Mouse (Mus musculus): ENCODE measurements around the gene Prok1. TPM values are rescaled to one million over a fixed set of nuclear protein-coding genes. Genes with fewer than 3 reads are reported as not detected.

Prok1 gene
- polyA plus RNA-seq, 1 experiment from 2014 or later, result not detected

GRCm38 (mm10) chr3:107249042-107249441 lies 9.5 kb upstream of the Prok1 start:
- H3K9me3 ChIP-seq (ENCODE audit: control insufficient read depth, low read length), result no peaks in the 10 kb centered on the region
- WGBS, result 68% methylated on average over 3 of the region's 3 CpGs
- DNase-seq (ENCODE audit: low spot score) (no peak), ATAC-seq (ENCODE audit: low FRiP score) (no peak)
- H3K36me3 ChIP-seq (ENCODE audit: control insufficient read depth, insufficient read depth, low read length), result no peaks in the 10 kb centered on the region
- H3K4me2 ChIP-seq (replicated peaks; ENCODE audit: low read depth, low read length), result no peak overlapping the region
- H3K9ac ChIP-seq (ENCODE audit: low read depth, low read length), result no peak overlapping the region
- no peaks in the 10 kb centered on the region for H3K27me3 ChIP-seq (ENCODE audit: control insufficient read depth, insufficient read depth, low read length)
- H3K4me1 ChIP-seq (replicated peaks; ENCODE audit: control insufficient read depth, insufficient read depth, low read length), result no peaks in the 10 kb centered on the region
- H3K27ac ChIP-seq (ENCODE audit: low read depth, low read length), result no peak overlapping the region
- no peak overlapping the region for H3K4me3 ChIP-seq (ENCODE audit: low read depth, low read length)

- 80% methylated on average over 6 of the region's 6 CpGs for WGBS
- Histone ChIP-seq H3K27me3 (ENCODE audit: control insufficient read depth, insufficient read depth, low read length) (no peaks in the 10 kb centered on the region), H3K9ac (ENCODE audit: low read depth, low read length) (no peak overlapping the region), H3K36me3 (ENCODE audit: control insufficient read depth, insufficient read depth, low read length) (no peaks in the 10 kb centered on the region), H3K4me1 (replicated peaks; ENCODE audit: control insufficient read depth, insufficient read depth, low read length) (no peaks in the 10 kb centered on the region), H3K27ac (ENCODE audit: low read depth, low read length) (no peak overlapping the region), H3K9me3 (ENCODE audit: control insufficient read depth, low read length) (no peaks in the 10 kb centered on the region), H3K4me3 (ENCODE audit: low read depth, low read length) (no peak overlapping the region), H3K4me2 (replicated peaks; ENCODE audit: low read depth, low read length) (no peak overlapping the region)
- ATAC-seq (ENCODE audit: low FRiP score) (no peak), DNase-seq (ENCODE audit: low spot score) (no peak)
Measured at GRCm38 (mm10) chr3:107246876-107247275, 7.4 kb upstream of the Prok1 start.

DNA sequence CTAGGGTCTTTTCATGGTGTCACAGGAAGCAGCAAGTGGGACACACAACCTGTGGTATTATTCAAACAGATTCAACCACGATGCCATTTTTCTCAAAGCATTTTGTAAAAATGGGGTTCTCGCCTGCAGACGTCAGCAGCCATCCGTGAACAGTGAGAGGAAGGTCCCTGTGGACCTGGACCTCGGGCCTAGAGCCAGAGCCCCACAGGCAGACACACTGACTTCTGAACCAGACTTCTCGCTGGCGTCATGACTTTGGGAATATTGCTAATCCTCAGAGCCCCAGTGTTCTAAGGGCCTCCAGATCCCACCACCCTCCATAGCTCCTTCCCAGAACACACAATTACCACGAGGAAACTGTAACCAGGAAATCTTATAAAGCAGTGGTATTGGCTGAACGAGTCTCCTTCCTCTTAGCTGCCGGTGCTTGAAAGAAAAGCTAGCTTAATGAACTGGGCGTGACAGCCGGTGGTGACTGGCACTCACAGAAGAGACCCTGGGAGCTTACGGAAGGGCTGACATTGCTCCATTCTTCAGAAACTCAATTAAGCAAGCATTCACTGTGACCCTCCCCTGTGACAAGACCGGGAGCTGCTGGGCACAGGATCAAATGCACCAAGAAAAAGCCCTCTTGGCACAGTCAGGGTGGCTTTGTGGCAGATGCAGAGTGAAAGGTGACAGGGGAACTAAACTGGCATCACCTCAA lies 2.0 kb upstream of the Prok1 start:
- no peak overlapping the region for H3K27ac ChIP-seq (ENCODE audit: low read depth, low read length)
- H3K4me3 ChIP-seq (ENCODE audit: low read depth, low read length), result no peak overlapping the region
- no peaks in the 10 kb centered on the region for H3K9me3 ChIP-seq (ENCODE audit: control insufficient read depth, low read length)
- DNase-seq (ENCODE audit: low spot score) (no peak), ATAC-seq (ENCODE audit: low FRiP score) (no peak)
- WGBS, result 52% methylated on average over 14 of the region's 14 CpGs
- no peaks in the 10 kb centered on the region for H3K27me3 ChIP-seq (ENCODE audit: control insufficient read depth, insufficient read depth, low read length)
- H3K9ac ChIP-seq (ENCODE audit: low read depth, low read length), result no peak overlapping the region
- no peaks in the 10 kb centered on the region for H3K36me3 ChIP-seq (ENCODE audit: control insufficient read depth, insufficient read depth, low read length)
- no peaks in the 10 kb centered on the region for H3K4me1 ChIP-seq (replicated peaks; ENCODE audit: control insufficient read depth, insufficient read depth, low read length)
- H3K4me2 ChIP-seq (replicated peaks; ENCODE audit: low read depth, low read length), result no peak overlapping the region

DNA sequence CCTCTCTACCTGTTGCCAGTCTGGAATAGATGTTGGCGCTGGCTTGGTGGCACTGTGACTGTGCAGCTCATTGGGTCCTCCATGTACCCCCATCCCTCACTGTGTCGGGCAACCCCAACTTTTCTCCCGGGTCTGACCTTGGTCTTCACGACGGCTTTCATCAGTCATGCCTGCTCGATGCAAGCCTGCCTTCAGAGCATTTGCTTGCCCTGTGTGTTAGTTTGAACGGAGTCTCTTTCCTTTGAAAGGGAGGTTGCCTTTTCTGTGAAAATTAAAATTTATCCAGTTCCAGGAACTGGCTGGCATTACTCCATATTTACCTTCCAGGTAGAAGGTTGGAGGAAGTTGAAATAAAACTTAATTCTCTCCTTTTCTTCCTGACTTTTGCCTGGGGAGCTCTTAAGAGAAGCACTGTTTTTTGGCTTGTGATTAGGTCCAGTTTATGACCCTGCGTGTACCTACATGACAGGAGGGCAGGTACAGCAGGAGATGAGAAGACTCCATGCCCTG lies 981 bp downstream of the Prok1 start:
- no peak overlapping the region for H3K9ac ChIP-seq (ENCODE audit: low read depth, low read length)
- ATAC-seq (ENCODE audit: low FRiP score), result no peak
- H3K4me1 ChIP-seq (replicated peaks; ENCODE audit: control insufficient read depth, insufficient read depth, low read length), result no peaks in the 10 kb centered on the region
- no peak for DNase-seq (ENCODE audit: low spot score)
- no peak overlapping the region for H3K27ac ChIP-seq (ENCODE audit: low read depth, low read length)
- H3K4me2 ChIP-seq (replicated peaks; ENCODE audit: low read depth, low read length), result no peak overlapping the region
- no peak overlapping the region for H3K4me3 ChIP-seq (ENCODE audit: low read depth, low read length)
- WGBS, result 85% methylated on average over 8 of the region's 8 CpGs
- no peaks in the 10 kb centered on the region for H3K36me3 ChIP-seq (ENCODE audit: control insufficient read depth, insufficient read depth, low read length)
- no peaks in the 10 kb centered on the region for H3K27me3 ChIP-seq (ENCODE audit: control insufficient read depth, insufficient read depth, low read length)
- H3K9me3 ChIP-seq (ENCODE audit: control insufficient read depth, low read length), result no peaks in the 10 kb centered on the region

DNA sequence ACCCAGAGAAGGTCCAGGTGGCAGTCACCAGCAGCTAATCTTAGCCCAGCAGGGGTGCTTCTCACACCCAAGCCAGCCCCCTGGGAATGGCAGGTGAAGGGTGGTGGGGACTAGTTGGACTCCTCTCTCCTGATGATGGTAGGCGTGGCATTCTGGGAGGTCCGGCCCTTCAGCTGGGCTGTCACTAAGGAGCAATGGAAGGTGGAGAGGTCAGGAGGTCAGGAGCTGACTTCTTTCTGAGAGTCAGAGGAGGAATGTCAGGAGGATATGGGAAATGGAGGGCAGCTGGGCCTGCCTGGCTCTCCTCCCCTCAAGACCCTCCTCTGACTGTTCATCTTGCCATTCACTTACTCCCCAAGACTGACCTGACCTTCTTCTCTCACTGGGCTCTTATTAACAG lies 1.5 kb downstream of the Prok1 start:
- Histone ChIP-seq H3K27ac (ENCODE audit: low read depth, low read length) (no peak overlapping the region), H3K9me3 (ENCODE audit: control insufficient read depth, low read length) (no peaks in the 10 kb centered on the region), H3K9ac (ENCODE audit: low read depth, low read length) (no peak overlapping the region), H3K4me2 (replicated peaks; ENCODE audit: low read depth, low read length) (no peak overlapping the region), H3K4me1 (replicated peaks; ENCODE audit: control insufficient read depth, insufficient read depth, low read length) (no peaks in the 10 kb centered on the region), H3K27me3 (ENCODE audit: control insufficient read depth, insufficient read depth, low read length) (no peaks in the 10 kb centered on the region), H3K36me3 (ENCODE audit: control insufficient read depth, insufficient read depth, low read length) (no peaks in the 10 kb centered on the region), H3K4me3 (ENCODE audit: low read depth, low read length) (no peak overlapping the region)
- no peak for ATAC-seq (ENCODE audit: low FRiP score)
- no peak for DNase-seq (ENCODE audit: low spot score)
- 46% methylated on average over 2 of the region's 2 CpGs for whole genome bisulfite sequencing

- H3K4me3 ChIP-seq (ENCODE audit: low read depth, low read length), result no peak overlapping the region
- no peak overlapping the region for H3K9ac ChIP-seq (ENCODE audit: low read depth, low read length)
- no peaks in the 10 kb centered on the region for H3K27me3 ChIP-seq (ENCODE audit: control insufficient read depth, insufficient read depth, low read length)
- DNase-seq (ENCODE audit: low spot score) (no peak), ATAC-seq (ENCODE audit: low FRiP score) (peak; percentile 22; the same call in 1 of the 2 replicates)
- no peak overlapping the region for H3K27ac ChIP-seq (ENCODE audit: low read depth, low read length)
- no peaks in the 10 kb centered on the region for H3K9me3 ChIP-seq (ENCODE audit: control insufficient read depth, low read length)
- whole genome bisulfite sequencing, result 29% methylated on average over 2 of the region's 2 CpGs
- no peaks in the 10 kb centered on the region for H3K4me1 ChIP-seq (replicated peaks; ENCODE audit: control insufficient read depth, insufficient read depth, low read length)
- H3K36me3 ChIP-seq (ENCODE audit: control insufficient read depth, insufficient read depth, low read length), result no peaks in the 10 kb centered on the region
- no peak overlapping the region for H3K4me2 ChIP-seq (replicated peaks; ENCODE audit: low read depth, low read length)
Measured at GRCm38 (mm10) chr3:107233945-107234344, 5.6 kb downstream of the Prok1 start.

GRCm38 (mm10) chr3:107233351-107233813 lies 6.1 kb downstream of the Prok1 start:
- Histone ChIP-seq H3K4me1 (replicated peaks; ENCODE audit: control insufficient read depth, insufficient read depth, low read length) (no peaks in the 10 kb centered on the region), H3K9me3 (ENCODE audit: control insufficient read depth, low read length) (no peaks in the 10 kb centered on the region), H3K27ac (ENCODE audit: low read depth, low read length) (no peak overlapping the region), H3K4me3 (ENCODE audit: low read depth, low read length) (no peak overlapping the region), H3K36me3 (ENCODE audit: control insufficient read depth, insufficient read depth, low read length) (no peaks in the 10 kb centered on the region), H3K27me3 (ENCODE audit: control insufficient read depth, insufficient read depth, low read length) (no peaks in the 10 kb centered on the region), H3K4me2 (replicated peaks; ENCODE audit: low read depth, low read length) (no peak overlapping the region), H3K9ac (ENCODE audit: low read depth, low read length) (no peak overlapping the region)
- peak; percentile 93 for DNase-seq (ENCODE audit: low spot score)
- 9% methylated on average over 11 of the region's 11 CpGs for WGBS
- peak; percentile 52 for ATAC-seq (ENCODE audit: low FRiP score)

GRCm38 (mm10) chr3:107231202-107231601 lies 8.3 kb downstream of the Prok1 start:
- WGBS, result 61% methylated on average over 4 of the region's 4 CpGs
- no peak overlapping the region for H3K27ac ChIP-seq (ENCODE audit: low read depth, low read length)

DNA sequence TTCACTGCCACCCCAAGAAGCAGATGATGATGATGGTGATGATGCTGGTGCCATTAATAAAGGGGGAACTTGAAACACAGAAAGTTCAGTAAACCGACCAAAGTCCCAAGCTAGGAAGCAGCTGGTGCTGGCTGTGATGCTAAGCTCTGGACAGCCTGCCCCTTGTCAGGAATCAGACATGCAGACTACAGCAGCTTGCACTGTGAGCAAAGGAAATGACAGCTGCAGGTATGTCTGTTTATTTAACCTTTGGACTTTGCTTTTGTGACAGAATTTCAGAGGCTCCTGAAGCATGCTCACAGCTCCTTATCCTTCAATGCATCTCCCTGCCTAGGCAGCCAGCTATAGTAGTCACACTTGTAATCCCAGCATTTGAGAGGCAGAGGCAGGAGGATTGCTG lies 9.0 kb downstream of the Prok1 start, which contains the start of gene A630076J17Rik:
Gene A630076J17Rik (plus strand): TSS at position 88 of the 400 bp plus-strand sequence.
- ATAC-seq (ENCODE audit: low FRiP score), result no peak
- no peak within 1 kb of the TSS for H3K4me2 ChIP-seq (replicated peaks; ENCODE audit: low read depth, low read length)
- no peak within 1 kb of the TSS for H3K4me3 ChIP-seq (ENCODE audit: low read depth, low read length)
- no peaks in the 10 kb centered on the region for H3K36me3 ChIP-seq (ENCODE audit: control insufficient read depth, insufficient read depth, low read length)
- no peaks in the 10 kb centered on the region for H3K27me3 ChIP-seq (ENCODE audit: control insufficient read depth, insufficient read depth, low read length)
- no peak for DNase-seq (ENCODE audit: low spot score)
- H3K4me1 ChIP-seq (replicated peaks; ENCODE audit: control insufficient read depth, insufficient read depth, low read length), result no peaks in the 10 kb centered on the region
- no peak within 1 kb of the TSS for H3K27ac ChIP-seq (ENCODE audit: low read depth, low read length)
- no peak within 1 kb of the TSS for H3K9ac ChIP-seq (ENCODE audit: low read depth, low read length)
- WGBS, result 48% methylated on average over 1 of the region's 1 CpGs
- no peaks in the 10 kb centered on the region for H3K9me3 ChIP-seq (ENCODE audit: control insufficient read depth, low read length)

More at GRCm38 (mm10) chr3:107231202-107231601, 8.3 kb downstream of the Prok1 start:
- no peak overlapping the region for H3K4me2 ChIP-seq (replicated peaks; ENCODE audit: low read depth, low read length)
- H3K9ac ChIP-seq (ENCODE audit: low read depth, low read length), result no peak overlapping the region
- no peak for DNase-seq (ENCODE audit: low spot score)
- H3K4me1 ChIP-seq (replicated peaks; ENCODE audit: control insufficient read depth, insufficient read depth, low read length), result no peaks in the 10 kb centered on the region
- no peaks in the 10 kb centered on the region for H3K36me3 ChIP-seq (ENCODE audit: control insufficient read depth, insufficient read depth, low read length)
- no peaks in the 10 kb centered on the region for H3K9me3 ChIP-seq (ENCODE audit: control insufficient read depth, low read length)
- no peaks in the 10 kb centered on the region for H3K27me3 ChIP-seq (ENCODE audit: control insufficient read depth, insufficient read depth, low read length)
- no peak for ATAC-seq (ENCODE audit: low FRiP score)
- no peak overlapping the region for H3K4me3 ChIP-seq (ENCODE audit: low read depth, low read length)
